Mouse (Mus musculus): ENCODE measurements around the gene N4bp3. TPM values are rescaled to one million over a fixed set of nuclear protein-coding genes. Genes with fewer than 3 reads are reported as not detected.

N4bp3 gene
- polyA plus RNA-seq, 1 experiment from 2014 or later: 17.0 TPM

DNA sequence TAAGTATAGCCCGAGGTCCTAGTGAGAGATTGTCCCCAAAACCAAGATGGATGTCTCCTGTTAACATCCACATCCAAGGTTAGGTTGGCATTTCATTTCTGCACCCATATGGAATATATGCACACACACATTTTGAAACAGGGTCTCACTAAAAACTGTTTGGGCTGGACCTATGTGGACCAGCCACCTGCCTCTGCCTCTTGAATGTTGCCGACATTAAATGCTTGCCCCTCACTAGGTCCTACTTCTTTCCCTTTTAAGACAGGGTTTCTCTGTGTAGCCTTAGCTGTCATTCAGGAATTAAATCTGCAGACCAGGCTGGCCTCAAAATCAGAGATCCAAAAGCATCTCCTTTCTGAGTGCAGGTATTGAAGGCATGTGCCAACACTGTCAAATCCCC lies 53.1 kb downstream of the N4bp3 start:
- no peak overlapping the region for H3K9ac ChIP-seq (ENCODE audit: low read depth, low read length)
- H3K27ac ChIP-seq (ENCODE audit: low read length): no peak overlapping the region
- peaks cover 8% of the 10 kb centered on the region; the same call in 1 of the 2 replicates for H3K4me1 ChIP-seq (ENCODE audit: control insufficient read depth, insufficient read depth, low read length)
- ATAC-seq: no peak
- no peaks in the 10 kb centered on the region for H3K27me3 ChIP-seq (replicated peaks; ENCODE audit: control insufficient read depth, insufficient read depth, low read length)
- peaks cover 39% of the 10 kb centered on the region for H3K36me3 ChIP-seq (ENCODE audit: control insufficient read depth, insufficient read depth, low read length)
- no peaks in the 10 kb centered on the region for H3K9me3 ChIP-seq (ENCODE audit: control insufficient read depth, low read length)
- H3K4me2 ChIP-seq (ENCODE audit: low read depth, low read length): no peak overlapping the region
- no peak overlapping the region for H3K4me3 ChIP-seq (ENCODE audit: low read length)
- WGBS: 82% methylated on average over 2 of the region's 2 CpGs

GRCm38 (mm10) chr11:51595459-51596083 lies 55.1 kb downstream of the N4bp3 start:
- Histone ChIP-seq H3K9me3 (ENCODE audit: control insufficient read depth, low read length) (no peaks in the 10 kb centered on the region), H3K4me2 (ENCODE audit: low read depth, low read length) (no peak overlapping the region), H3K27ac (ENCODE audit: low read length) (no peak overlapping the region), H3K9ac (ENCODE audit: low read depth, low read length) (no peak overlapping the region), H3K4me3 (ENCODE audit: low read length) (no peak overlapping the region), H3K27me3 (replicated peaks; ENCODE audit: control insufficient read depth, insufficient read depth, low read length) (no peaks in the 10 kb centered on the region), H3K4me1 (ENCODE audit: control insufficient read depth, insufficient read depth, low read length) (0 out of 2 replicates have a peak, but pooled peaks cover 3% of the 10 kb centered on the region), H3K36me3 (ENCODE audit: control insufficient read depth, insufficient read depth, low read length) (peaks cover 22% of the 10 kb centered on the region; the same call in 1 of the 2 replicates)
- WGBS: 82% methylated on average over 1 of the region's 1 CpGs
- ATAC-seq: no peak

DNA sequence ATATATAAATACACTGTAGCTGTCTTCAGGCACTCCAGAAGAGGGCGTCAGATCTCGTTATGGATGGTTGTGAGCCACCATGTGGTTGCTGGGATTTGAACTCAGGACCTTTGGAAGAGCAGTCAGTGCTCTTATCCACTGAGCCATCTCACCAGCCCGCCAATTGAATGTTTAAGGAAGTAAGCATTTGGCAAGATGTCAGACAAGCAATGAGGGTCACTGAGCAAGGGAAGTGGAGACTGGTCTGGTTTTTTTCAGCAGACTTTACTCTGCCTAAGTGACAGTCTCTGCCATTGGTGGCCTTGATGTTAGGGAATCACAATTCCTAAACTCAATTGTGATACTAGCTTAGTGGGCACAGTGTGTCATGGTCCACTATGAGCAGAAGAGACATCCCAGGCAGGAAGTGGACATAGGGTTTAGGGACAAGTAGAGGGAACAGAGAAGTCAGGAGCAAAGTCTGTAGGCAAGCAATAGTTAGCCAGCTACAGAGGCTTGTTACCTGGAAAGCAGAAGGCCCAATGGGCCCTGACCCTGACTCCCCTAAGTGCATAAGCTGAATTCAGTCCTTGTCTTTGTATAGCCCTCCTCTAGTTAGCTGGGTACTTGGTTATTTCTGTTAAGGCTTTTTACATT lies 55.8 kb downstream of the N4bp3 start:
- no peaks in the 10 kb centered on the region for H3K27me3 ChIP-seq (replicated peaks; ENCODE audit: control insufficient read depth, insufficient read depth, low read length)
- 0 out of 2 replicates have a peak, but pooled peaks cover 3% of the 10 kb centered on the region for H3K4me1 ChIP-seq (ENCODE audit: control insufficient read depth, insufficient read depth, low read length)
- H3K9me3 ChIP-seq (ENCODE audit: control insufficient read depth, low read length): no peaks in the 10 kb centered on the region
- 0 out of 2 replicates have a peak overlapping the region, but pooled peaks have one; percentile 21 for H3K27ac ChIP-seq (ENCODE audit: low read length)
- H3K4me2 ChIP-seq (ENCODE audit: low read depth, low read length): no peak overlapping the region
- ATAC-seq: no peak
- peaks cover 22% of the 10 kb centered on the region; the same call in 1 of the 2 replicates for H3K36me3 ChIP-seq (ENCODE audit: control insufficient read depth, insufficient read depth, low read length)
- WGBS: 59% methylated on average over 3 of the region's 3 CpGs
- H3K4me3 ChIP-seq (ENCODE audit: low read length): no peak overlapping the region
- no peak overlapping the region for H3K9ac ChIP-seq (ENCODE audit: low read depth, low read length)

GRCm38 (mm10) chr11:51593849-51594248 lies 56.8 kb downstream of the N4bp3 start:
- Histone ChIP-seq H3K27me3 (replicated peaks; ENCODE audit: control insufficient read depth, insufficient read depth, low read length) (no peaks in the 10 kb centered on the region), H3K4me1 (ENCODE audit: control insufficient read depth, insufficient read depth, low read length) (0 out of 2 replicates have a peak, but pooled peaks cover 3% of the 10 kb centered on the region), H3K9ac (ENCODE audit: low read depth, low read length) (no peak overlapping the region), H3K36me3 (ENCODE audit: control insufficient read depth, insufficient read depth, low read length) (peaks cover 25% of the 10 kb centered on the region; the same call in 1 of the 2 replicates), H3K4me2 (ENCODE audit: low read depth, low read length) (no peak overlapping the region), H3K4me3 (ENCODE audit: low read length) (no peak overlapping the region), H3K27ac (ENCODE audit: low read length) (no peak overlapping the region), H3K9me3 (ENCODE audit: control insufficient read depth, low read length) (no peaks in the 10 kb centered on the region)
- WGBS: 93% methylated on average over 6 of the region's 6 CpGs
- no peak for ATAC-seq

- Histone ChIP-seq H3K4me1 (ENCODE audit: control insufficient read depth, insufficient read depth, low read length) (0 out of 2 replicates have a peak, but pooled peaks cover 3% of the 10 kb centered on the region), H3K9me3 (ENCODE audit: control insufficient read depth, low read length) (no peaks in the 10 kb centered on the region), H3K27me3 (replicated peaks; ENCODE audit: control insufficient read depth, insufficient read depth, low read length) (no peaks in the 10 kb centered on the region), H3K4me3 (ENCODE audit: low read length) (no peak overlapping the region), H3K9ac (ENCODE audit: low read depth, low read length) (no peak overlapping the region), H3K4me2 (ENCODE audit: low read depth, low read length) (no peak overlapping the region), H3K36me3 (ENCODE audit: control insufficient read depth, insufficient read depth, low read length) (peaks cover 21% of the 10 kb centered on the region; the same call in 1 of the 2 replicates), H3K27ac (ENCODE audit: low read length) (no peak overlapping the region)
- WGBS: 96% methylated on average over 4 of the region's 4 CpGs
- ATAC-seq: no peak
These were observed 57.3 kb downstream of the N4bp3 start for GRCm38 (mm10) chr11:51593368-51593767.

Other genes starting within 250 kb of the N4bp3 start
- 20.5 and 20.9 TPM in 2 replicates for gene Phykpl, start 66.1 kb downstream of the N4bp3 start, polyA plus RNA-seq (2015; fragmentation: Nextera tagmentation; extraction: Ambion mirVana)
- gene Hnrnpab, start 44.0 kb downstream of the N4bp3 start, polyA plus RNA-seq (2015; fragmentation: Nextera tagmentation; extraction: Ambion mirVana): 261 and 264 TPM in 2 replicates
- 150 and 175 TPM in 2 replicates for gene Nhp2, start 31.1 kb downstream of the N4bp3 start, polyA plus RNA-seq (2015; fragmentation: Nextera tagmentation; extraction: Ambion mirVana)
- gene Rmnd5b, start 14.9 kb downstream of the N4bp3 start, polyA plus RNA-seq (2015; fragmentation: Nextera tagmentation; extraction: Ambion mirVana): 42.0 and 44.4 TPM in 2 replicates
- 3.4 and 3.7 TPM in 2 replicates for gene D930048N14Rik, start 112 bp upstream of the N4bp3 start, polyA plus RNA-seq (2015; fragmentation: Nextera tagmentation; extraction: Ambion mirVana)
- 97.2 and 103 TPM in 2 replicates for gene 0610009B22Rik, start 38.0 kb upstream of the N4bp3 start, polyA plus RNA-seq (2015; fragmentation: Nextera tagmentation; extraction: Ambion mirVana)
- 21.2 and 27.6 TPM in 2 replicates for gene Sec24a, start 112.8 kb upstream of the N4bp3 start, polyA plus RNA-seq (2015; fragmentation: Nextera tagmentation; extraction: Ambion mirVana)
- gene Sar1b, start 112.8 kb upstream of the N4bp3 start, polyA plus RNA-seq (2015; fragmentation: Nextera tagmentation; extraction: Ambion mirVana): 218 and 226 TPM in 2 replicates
- gene Jade2, start 206.8 kb upstream of the N4bp3 start, polyA plus RNA-seq (2015; fragmentation: Nextera tagmentation; extraction: Ambion mirVana): 1.3 and 1.5 TPM in 2 replicates